ENCODE assay signal across 19 mouse cellular contexts in the genomic region with DNA sequence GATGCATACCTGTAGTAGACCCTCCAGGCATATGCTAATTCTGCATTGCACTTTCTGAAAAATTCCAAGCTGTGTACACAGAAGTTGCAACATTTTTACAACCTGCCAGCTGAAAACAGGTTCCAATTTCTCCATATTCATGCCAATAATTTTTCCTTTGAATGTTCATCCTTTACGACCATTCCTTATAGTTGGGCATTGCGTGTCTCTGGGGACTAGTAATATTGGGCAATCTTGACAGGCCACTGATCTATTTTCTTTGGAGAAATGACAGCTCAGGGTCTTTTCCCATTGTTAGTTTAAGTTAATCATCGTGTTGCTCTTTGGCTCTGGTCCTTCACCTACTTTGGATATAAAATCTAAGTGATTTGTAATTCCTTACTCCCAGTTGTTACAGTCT.
A peak's percentile ranks its signal among the peaks of the same experiment; 100 is the strongest.
DNase-seq lines count a peak whose midpoint lies in the region; ATAC-seq and TF ChIP-seq lines count a peak whose summit lies in the region.
"Had no signal": no experiment of that assay in that cellular context is flagged by ENCODE, and none has a peak within 500 bp of the region (broad histone marks: within the 10 kb centered on the region; RNA-seq: fewer than 3 reads in every experiment).

No protein-coding gene starts in this region.

- no peak for ATAC-seq in hindbrain, postnatal 0 days
- ATAC-seq: forebrain, embryonic 14.5 days; forebrain, embryonic 16.5 days had no signal

- no peak for TF ChIP-seq POLR2A in liver, adult 2 months (IDR thresholded peaks at IDR 0.05; ENCODE audit: extremely low read depth, insufficient read depth, low read length)

- no peaks in the 10 kb centered on the region for H3K79me2 ChIP-seq in liver, adult 2 months (ENCODE audit: control insufficient read depth, insufficient read depth, low read length)

- no peak overlapping the region for H3K4me3 ChIP-seq in liver, adult 2 months (ENCODE audit: insufficient read depth, low read depth, low read length)
- no peak overlapping the region for H3K4me3 ChIP-seq in hindbrain, postnatal 0 days (ENCODE audit: low read length)
- H3K4me3 ChIP-seq: embryonic facial prominence, embryonic 10.5 days; embryonic facial prominence, embryonic 12.5 days; forebrain, embryonic 10.5 days; forebrain, embryonic 12.5 days had no signal

- DNase-seq in adrenal gland, adult 2 months, result peak; percentile 36
- DNase-seq in adrenal gland, postnatal 25 days, result no peak
- peak; percentile 28 for DNase-seq in liver, adult 2 months (ENCODE audit: extremely low read depth, low read depth, low spot score)
- no peak for DNase-seq in liver
- DNase-seq in gonadal fat pad, adult 2 months (ENCODE audit: low read depth), result peak; percentile 47
- DNase-seq in hindbrain, postnatal 0 days (ENCODE audit: low spot score), result no peak
- no peak for DNase-seq in heart, postnatal 14 days
- DNase-seq: adrenal gland, adult 8-10 months; B cell, adult 2 months; cerebellum, adult 11-12 months; cerebellum, adult 2 months; cerebellum, adult 9-10 months; cerebellum, postnatal 25 days had no signal

- TF ChIP-seq CTCF in liver, adult 2 months (IDR thresholded peaks at IDR 0.05; ENCODE audit: low read depth, low read length), result no peak
- no peak for TF ChIP-seq CTCF in hindbrain, postnatal 0 days (IDR thresholded peaks at IDR 0.05; ENCODE audit: low read depth)

- H3K9me3 ChIP-seq in hindbrain, postnatal 0 days (ENCODE audit: low read length), result no peaks in the 10 kb centered on the region
- H3K9me3 ChIP-seq: embryonic facial prominence, embryonic 10.5 days; embryonic facial prominence, embryonic 12.5 days; forebrain, embryonic 10.5 days; forebrain, embryonic 12.5 days had no signal

- intact Hi-C loops in heart, postnatal 14 days (cut with DNase I), result no loop called here

- H3K9ac ChIP-seq in liver, adult 2 months (ENCODE audit: low read depth, low read length), result no peak overlapping the region
- H3K9ac ChIP-seq in hindbrain, postnatal 0 days (replicated peaks; ENCODE audit: low read length), result no peak overlapping the region
- H3K9ac ChIP-seq: embryonic facial prominence, embryonic 12.5 days; forebrain, embryonic 12.5 days had no signal

- H3K4me2 ChIP-seq in hindbrain, postnatal 0 days (ENCODE audit: low read depth, low read length), result no peak overlapping the region
- H3K4me2 ChIP-seq: embryonic facial prominence, embryonic 12.5 days; forebrain, embryonic 12.5 days had no signal

- WGBS in liver, adult 2 months, result 36% methylated on average over 3 of the region's 3 CpGs
- WGBS in hindbrain, postnatal 0 days, result 77% methylated on average over 3 of the region's 3 CpGs

- H3K27ac ChIP-seq in liver, adult 2 months (replicated peaks; ENCODE audit: insufficient read depth, low read depth, low read length), result no peak overlapping the region
- H3K27ac ChIP-seq in hindbrain, postnatal 0 days, result no peak overlapping the region
- H3K27ac ChIP-seq: embryonic facial prominence, embryonic 10.5 days; embryonic facial prominence, embryonic 12.5 days; forebrain, embryonic 10.5 days; forebrain, embryonic 12.5 days had no signal

- H3K36me3 ChIP-seq in liver, adult 2 months (ENCODE audit: control insufficient read depth, insufficient read depth, low read length), result peaks cover 10% of the 10 kb centered on the region; the same call in 1 of the 2 replicates
- H3K36me3 ChIP-seq in hindbrain, postnatal 0 days (ENCODE audit: insufficient read depth, low read length), result no peaks in the 10 kb centered on the region
- H3K36me3 ChIP-seq: embryonic facial prominence, embryonic 10.5 days; embryonic facial prominence, embryonic 12.5 days; forebrain, embryonic 10.5 days; forebrain, embryonic 12.5 days had no signal

- H3K4me1 ChIP-seq in liver, adult 2 months (ENCODE audit: control insufficient read depth, insufficient read depth, low read length), result peaks cover 4% of the 10 kb centered on the region; the same call in 1 of the 2 replicates
- H3K4me1 ChIP-seq in hindbrain, postnatal 0 days (ENCODE audit: insufficient read depth, low read length), result no peaks in the 10 kb centered on the region
- H3K4me1 ChIP-seq: embryonic facial prominence, embryonic 12.5 days; forebrain, embryonic 10.5 days; forebrain, embryonic 12.5 days had no signal

- no peaks in the 10 kb centered on the region for H3K27me3 ChIP-seq in liver, adult 2 months (ENCODE audit: control insufficient read depth, insufficient read depth, low read length)
- H3K27me3 ChIP-seq in hindbrain, postnatal 0 days (ENCODE audit: insufficient read depth, low read length), result no peaks in the 10 kb centered on the region
- H3K27me3 ChIP-seq: embryonic facial prominence, embryonic 12.5 days; forebrain, embryonic 12.5 days had no signal

Comparison
In these comparisons a context has a peak if more than half of its experiments do, and no peak if none do; other contexts are left out.
1. DNase-seq: peak in adrenal gland, adult 2 months (single experiment), liver, adult 2 months (single experiment) and gonadal fat pad, adult 2 months (single experiment); none in adrenal gland, postnatal 25 days (single experiment), liver (single experiment), hindbrain, postnatal 0 days (single experiment) and heart, postnatal 14 days (0 of 2).